Mouse (Mus musculus) right cerebral cortex, adult 2 months (tissue): Measurements from ENCODE around the gene Synpr.
A peak's percentile ranks its signal among the peaks of the same experiment; 100 is the strongest.
"Not testable (repeated sequence)": the region's sequence is repeated elsewhere in the genome, so short reads cannot be mapped to it uniquely, and the experiment has no call there.

Experiments used
- DNase-seq, 2 experiments: peaks; one replicate each; pipeline ENCODE4 v3.0.0; 2021 to 2022; ENCODE audit warnings: low spot score in 2 of 2

Synpr gene

GRCm38 (mm10) chr14:13284091-13284844, at the start of gene Synpr:
Gene Synpr, plus strand, starts transcription at chr14:13284780.
- DNase-seq: peak; percentile 60 to 64

DNA sequence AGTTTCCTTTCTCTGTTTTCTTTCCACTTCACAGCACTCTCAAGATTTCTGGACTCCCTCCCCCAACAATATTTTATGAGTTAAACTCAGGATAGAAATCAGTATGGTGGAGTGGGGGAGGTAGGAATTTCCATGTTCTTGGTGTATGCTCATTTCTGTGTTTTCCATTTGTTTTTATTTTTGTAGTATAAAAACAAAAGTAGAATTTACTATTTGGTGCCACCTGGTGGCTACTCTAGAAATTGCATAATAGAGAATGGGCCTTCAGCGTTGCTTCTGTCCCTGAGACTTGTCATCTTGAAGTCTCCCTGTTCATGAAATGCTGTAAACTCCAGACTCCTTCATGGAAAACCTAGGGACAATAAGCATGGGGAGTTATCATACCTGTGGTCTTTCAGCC, 47.7 kb upstream of the Synpr start:
- DNase-seq: peak; percentile 22 to 52

- no peak for DNase-seq
These were observed 37.1 kb upstream of the Synpr start for GRCm38 (mm10) chr14:13247431-13247830.

- no peak for DNase-seq
These were observed 35.2 kb upstream of the Synpr start for GRCm38 (mm10) chr14:13249361-13249760.

DNA sequence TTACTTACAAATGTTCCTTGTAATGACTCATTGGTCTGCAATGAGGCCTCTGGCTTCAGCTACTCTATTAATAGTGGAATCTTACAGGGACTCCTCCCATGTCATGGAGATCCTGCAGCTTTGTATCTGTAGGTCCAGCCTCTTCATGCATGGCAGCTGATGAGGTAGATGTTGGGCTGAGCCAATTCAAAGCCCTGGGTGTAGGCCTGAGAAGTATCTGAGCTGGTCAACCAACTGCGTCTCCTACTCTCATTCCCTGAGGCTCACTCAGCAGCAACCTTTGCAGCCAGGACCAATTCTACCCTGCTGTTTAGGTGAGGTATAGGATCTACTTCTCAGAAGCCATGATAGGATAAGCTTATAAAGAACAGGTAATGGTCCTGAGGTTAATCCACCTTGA, 32.0 kb upstream of the Synpr start:
- no peak for DNase-seq

DNA sequence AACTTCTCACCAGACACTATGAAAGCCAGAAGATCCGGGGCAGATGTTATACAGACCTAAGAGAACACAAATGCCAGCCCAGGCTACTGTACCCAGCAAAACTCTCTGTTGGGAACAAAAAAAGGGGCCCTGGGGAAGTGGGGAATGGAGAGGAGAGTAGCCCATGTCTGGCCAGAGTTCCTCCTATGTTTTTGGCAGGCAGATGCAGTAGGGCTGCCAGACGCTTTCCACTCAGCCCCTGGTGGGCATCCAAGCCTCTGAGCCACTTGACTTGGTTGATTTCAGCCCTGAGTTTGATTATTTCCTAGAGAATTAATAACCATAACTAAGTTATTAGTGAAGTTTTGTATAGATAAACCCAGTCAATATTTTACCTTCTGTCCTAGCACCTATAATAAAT, 29.8 kb upstream of the Synpr start:
- not testable (repeated sequence) for DNase-seq

DNA sequence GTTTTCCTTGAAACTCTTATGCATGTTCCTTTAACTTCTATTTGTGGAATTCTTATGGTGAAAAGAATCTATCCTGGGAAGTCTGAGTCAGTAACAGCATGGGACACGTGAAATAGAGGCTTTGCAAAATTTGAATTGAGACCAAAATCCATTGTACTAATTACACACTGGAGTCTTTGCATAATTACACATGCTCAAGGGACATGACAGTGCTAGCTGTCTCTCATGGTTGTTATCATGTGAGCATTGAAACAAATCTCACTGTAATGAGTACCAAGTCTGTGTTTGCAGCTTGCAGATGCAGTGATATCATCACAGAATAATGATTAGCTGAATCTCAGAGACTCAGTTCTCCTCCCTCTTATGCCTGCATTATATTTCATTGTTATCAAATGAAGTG, 22.2 kb upstream of the Synpr start:
- DNase-seq: no peak

DNA sequence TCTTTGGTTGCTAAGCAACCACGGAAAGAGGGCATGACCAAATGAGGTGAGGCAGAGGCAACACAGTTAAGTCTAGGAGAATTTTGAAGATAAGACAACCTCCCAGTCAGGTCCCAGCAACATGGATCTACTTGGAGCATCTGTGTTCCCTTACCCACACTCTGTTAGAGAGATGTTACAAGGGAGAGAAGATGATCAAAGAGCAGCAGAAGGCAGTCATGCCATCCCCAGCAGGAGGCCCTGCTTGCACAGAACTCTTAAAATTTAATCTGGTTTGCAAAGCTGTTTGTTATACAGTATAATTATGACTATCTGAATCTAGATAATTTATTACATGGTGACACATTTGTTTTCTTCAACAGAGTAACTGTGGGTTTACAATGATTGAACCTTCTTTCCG, 18.2 kb upstream of the Synpr start:
- no peak for DNase-seq

GRCm38 (mm10) chr14:13267181-13267580, 17.4 kb upstream of the Synpr start:
- DNase-seq: no peak

DNA sequence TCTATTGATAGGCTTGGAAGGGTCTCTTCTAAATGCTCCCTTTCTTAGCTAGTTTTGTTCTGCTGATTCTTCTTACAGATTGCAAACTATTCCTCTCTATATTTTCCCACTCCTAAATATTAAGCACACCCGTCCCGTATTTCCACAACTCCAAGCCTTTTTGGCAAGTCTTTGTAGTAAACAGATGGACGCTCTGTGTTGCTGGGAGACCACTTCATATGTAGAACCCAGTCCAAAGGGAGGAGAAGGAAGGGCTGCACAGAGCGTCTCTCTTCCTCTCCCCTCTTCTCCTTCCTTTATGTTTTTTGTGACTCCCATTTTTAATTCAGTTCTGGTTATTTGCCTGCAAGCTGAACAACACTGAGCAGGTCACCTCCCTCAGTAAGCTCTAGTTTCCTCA, 1.4 kb upstream of the Synpr start:
- DNase-seq: no peak

DNA sequence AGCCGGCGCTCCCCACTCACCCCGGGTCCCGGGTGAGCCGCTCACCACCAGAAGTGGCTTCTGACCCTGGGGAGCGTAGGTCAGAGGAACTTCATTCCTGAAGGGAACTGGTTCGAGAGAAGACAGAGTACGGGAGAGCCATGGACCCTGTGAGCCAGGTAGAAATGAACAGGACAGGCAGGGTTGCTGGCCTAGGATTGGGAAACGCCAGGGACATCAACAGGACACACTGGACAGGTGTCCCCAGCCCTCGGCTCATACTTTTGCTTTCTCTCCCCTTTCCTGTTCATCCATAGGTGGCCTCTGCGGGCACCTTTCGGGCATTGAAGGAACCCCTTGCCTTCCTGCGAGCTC, 242 bp downstream of the Synpr start:
- DNase-seq: no peak

GRCm38 (mm10) chr14:13285341-13286130, 956 bp downstream of the Synpr start:
- no peak for DNase-seq

DNA sequence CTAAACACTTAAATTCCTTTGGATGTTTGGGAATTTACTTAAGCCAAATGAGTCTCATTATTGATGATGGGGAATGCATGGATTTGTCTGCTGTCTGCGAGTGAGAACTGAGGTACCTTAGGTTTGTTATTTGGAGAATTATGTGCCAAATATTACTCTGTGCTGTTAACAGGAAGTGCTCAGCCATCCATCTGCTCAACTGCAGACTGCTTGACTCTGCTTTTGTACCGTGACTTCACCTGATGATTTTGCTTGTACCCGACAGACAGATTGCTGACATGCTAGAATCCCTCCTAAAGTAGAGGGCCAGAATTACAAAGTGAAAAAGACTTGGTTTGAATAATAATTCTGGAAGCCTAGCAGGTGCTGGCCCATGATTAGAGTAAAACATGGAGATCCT, 9.6 kb downstream of the Synpr start:
- DNase-seq: no peak

DNA sequence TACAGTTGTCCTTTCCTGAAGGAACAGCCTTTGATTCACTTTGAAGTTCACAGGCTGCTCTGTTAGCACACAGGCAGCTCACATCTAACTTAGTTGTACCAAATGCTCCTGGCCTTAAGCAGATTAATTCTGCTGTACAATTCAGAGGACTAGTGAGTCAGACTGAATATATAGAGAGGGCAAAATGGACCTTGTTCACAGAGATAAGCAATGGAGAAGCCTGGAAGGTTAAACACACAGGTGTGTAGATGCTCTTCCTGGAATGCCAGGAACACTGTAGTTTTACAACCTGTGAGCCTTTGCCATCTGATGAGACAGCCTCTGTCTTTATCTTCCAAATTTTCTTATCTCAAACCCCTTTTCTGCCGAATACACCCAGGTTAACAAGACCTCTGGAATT, 29.7 kb downstream of the Synpr start:
- no peak for DNase-seq

- no peak for DNase-seq
These were observed 43.9 kb downstream of the Synpr start for GRCm38 (mm10) chr14:13328461-13328860.

- no peak for DNase-seq
These were observed 48.1 kb downstream of the Synpr start for GRCm38 (mm10) chr14:13332497-13333306.

- DNase-seq: no peak
These were observed 48.8 kb downstream of the Synpr start for GRCm38 (mm10) chr14:13333372-13333771.

DNA sequence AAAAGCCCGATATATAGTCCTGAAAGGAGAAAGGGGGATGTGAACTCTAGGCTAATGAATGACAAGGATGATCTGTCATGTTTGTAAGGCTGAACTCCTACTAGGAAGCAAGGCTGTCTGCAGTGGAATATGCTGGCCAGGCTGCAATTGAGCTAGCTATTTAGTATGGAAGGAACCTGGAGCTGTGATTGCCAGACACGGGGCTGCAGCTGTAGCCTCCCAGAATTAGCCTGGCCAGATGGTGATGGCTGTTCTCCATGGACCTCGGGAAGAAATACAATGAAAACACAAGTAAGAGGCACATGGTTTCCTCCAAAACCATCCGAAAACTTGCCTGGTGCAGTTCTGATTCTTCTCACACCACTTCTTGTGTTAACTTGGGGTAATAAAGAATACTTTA, 51.6 kb downstream of the Synpr start:
- peak in 1 of 2 experiments; percentile 45 for DNase-seq

DNA sequence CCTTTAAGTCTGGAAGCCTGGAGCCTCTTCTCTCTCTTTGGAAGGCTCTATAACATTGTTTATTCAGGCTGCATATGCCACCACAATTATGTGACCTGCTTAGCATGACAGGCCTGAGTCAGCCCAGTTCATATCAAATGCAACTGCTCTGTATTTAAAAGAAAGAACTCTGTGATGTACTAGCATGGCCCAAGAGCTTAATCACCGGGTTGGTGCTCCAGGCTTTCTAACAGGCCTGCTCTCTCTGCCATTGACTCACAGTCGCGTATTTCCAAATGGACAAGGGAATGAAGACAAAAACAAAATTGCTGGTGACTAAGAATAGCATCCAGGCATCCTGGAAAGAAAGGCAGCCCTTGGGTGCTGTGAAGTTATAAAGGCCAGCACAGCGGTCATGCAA, 56.1 kb downstream of the Synpr start:
- DNase-seq: no peak

- DNase-seq: no peak
These were observed 59.7 kb downstream of the Synpr start for GRCm38 (mm10) chr14:13344240-13344639.

GRCm38 (mm10) chr14:13349170-13349865, 64.7 kb downstream of the Synpr start:
- DNase-seq: no peak

GRCm38 (mm10) chr14:13354154-13354553, 69.6 kb downstream of the Synpr start:
- DNase-seq: peak; percentile 55 to 56
